Mouse (Mus musculus): ENCODE data around the gene Foxp1. TPM values are rescaled to one million over a fixed set of nuclear protein-coding genes. Genes with fewer than 3 reads are reported as not detected.
A peak's percentile ranks its signal among the peaks of the same experiment; 100 is the strongest.

Foxp1 gene
- polyA plus RNA-seq, 1 experiment from 2014 or later = 70.4 TPM

- no peak overlapping the region for H3K27ac ChIP-seq
- H3K4me1 ChIP-seq (replicated peaks) = peaks cover 13% of the 10 kb centered on the region; the same call in 1 of the 2 replicates
- peaks cover 13% of the 10 kb centered on the region; the same call in 1 of the 2 replicates for H3K36me3 ChIP-seq
- ATAC-seq = no peak
- H3K9me3 ChIP-seq = no peaks in the 10 kb centered on the region
- no peak overlapping the region for H3K4me3 ChIP-seq (replicated peaks)
- H3K27me3 ChIP-seq = no peaks in the 10 kb centered on the region
- 84% methylated on average over 4 of the region's 4 CpGs for WGBS
- no peak overlapping the region for H3K4me2 ChIP-seq (replicated peaks)
- no peak overlapping the region for H3K9ac ChIP-seq (replicated peaks)
Measured at GRCm38 (mm10) chr6:99431941-99432340, 90.6 kb downstream of the Foxp1 start.

- no peak overlapping the region for H3K4me3 ChIP-seq (replicated peaks)
- WGBS = 42% methylated on average over 14 of the region's 14 CpGs
- H3K4me2 ChIP-seq (replicated peaks) = 0 out of 2 replicates have a peak overlapping the region, but pooled peaks have one; percentile 22
- H3K27ac ChIP-seq = 0 out of 2 replicates have a peak overlapping the region, but pooled peaks have one; percentile 44
- H3K27me3 ChIP-seq = no peaks in the 10 kb centered on the region
- ATAC-seq = no peak
- H3K9me3 ChIP-seq = no peaks in the 10 kb centered on the region
- no peak overlapping the region for H3K9ac ChIP-seq (replicated peaks)
- peaks cover 13% of the 10 kb centered on the region; the same call in 1 of the 2 replicates for H3K36me3 ChIP-seq
- peaks cover 13% of the 10 kb centered on the region; the same call in 1 of the 2 replicates for H3K4me1 ChIP-seq (replicated peaks)
Measured at GRCm38 (mm10) chr6:99430560-99430959, 92.0 kb downstream of the Foxp1 start.

GRCm38 (mm10) chr6:99429378-99430131, 93.0 kb downstream of the Foxp1 start:
- H3K36me3 ChIP-seq = peaks cover 9% of the 10 kb centered on the region; the same call in 1 of the 2 replicates
- H3K4me2 ChIP-seq (replicated peaks) = no peak overlapping the region

GRCm38 (mm10) chr6:99428961-99429360, 93.6 kb downstream of the Foxp1 start:
- H3K9ac ChIP-seq (replicated peaks) = no peak overlapping the region
- H3K27ac ChIP-seq = no peak overlapping the region
- 0 out of 2 replicates have a peak, but pooled peaks cover 3% of the 10 kb centered on the region for H3K36me3 ChIP-seq
- no peaks in the 10 kb centered on the region for H3K27me3 ChIP-seq
- peaks cover 17% of the 10 kb centered on the region for H3K4me1 ChIP-seq (replicated peaks)
- ATAC-seq = no peak
- no peaks in the 10 kb centered on the region for H3K9me3 ChIP-seq
- no peak overlapping the region for H3K4me2 ChIP-seq (replicated peaks)
- no peak overlapping the region for H3K4me3 ChIP-seq (replicated peaks)
- 67% methylated on average over 2 of the region's 2 CpGs for WGBS

More at GRCm38 (mm10) chr6:99429378-99430131, 93.0 kb downstream of the Foxp1 start:
- WGBS = 77% methylated on average over 16 of the region's 16 CpGs
- Histone ChIP-seq H3K9me3 (no peaks in the 10 kb centered on the region), H3K27ac (no peak overlapping the region), H3K27me3 (no peaks in the 10 kb centered on the region), H3K4me1 (replicated peaks) (peaks cover 17% of the 10 kb centered on the region), H3K9ac (replicated peaks) (no peak overlapping the region), H3K4me3 (replicated peaks) (no peak overlapping the region)
- no peak for ATAC-seq

GRCm38 (mm10) chr6:99427301-99427700, 95.2 kb downstream of the Foxp1 start:
- 91% methylated on average over 4 of the region's 4 CpGs for WGBS
- no peak overlapping the region for H3K4me3 ChIP-seq (replicated peaks)
- H3K9ac ChIP-seq (replicated peaks) = no peak overlapping the region

GRCm38 (mm10) chr6:99425044-99425443, 97.5 kb downstream of the Foxp1 start:
- H3K9ac ChIP-seq (replicated peaks) = no peak overlapping the region
- no peak for ATAC-seq
- H3K4me2 ChIP-seq (replicated peaks) = no peak overlapping the region
- no peak overlapping the region for H3K4me3 ChIP-seq (replicated peaks)
- H3K9me3 ChIP-seq = no peaks in the 10 kb centered on the region
- H3K36me3 ChIP-seq = no peaks in the 10 kb centered on the region
- no peaks in the 10 kb centered on the region for H3K27me3 ChIP-seq
- H3K27ac ChIP-seq = no peak overlapping the region
- H3K4me1 ChIP-seq (replicated peaks) = peaks cover 8% of the 10 kb centered on the region
- 61% methylated on average over 3 of the region's 3 CpGs for WGBS

More at GRCm38 (mm10) chr6:99427301-99427700, 95.2 kb downstream of the Foxp1 start:
- no peak overlapping the region for H3K27ac ChIP-seq
- H3K36me3 ChIP-seq = no peaks in the 10 kb centered on the region
- H3K4me2 ChIP-seq (replicated peaks) = no peak overlapping the region
- no peaks in the 10 kb centered on the region for H3K9me3 ChIP-seq
- no peaks in the 10 kb centered on the region for H3K27me3 ChIP-seq
- no peak for ATAC-seq
- H3K4me1 ChIP-seq (replicated peaks) = peaks cover 13% of the 10 kb centered on the region

- Histone ChIP-seq H3K27ac (no peak overlapping the region), H3K9me3 (no peaks in the 10 kb centered on the region), H3K4me1 (replicated peaks) (peaks cover 4% of the 10 kb centered on the region; the same call in 1 of the 2 replicates), H3K27me3 (no peaks in the 10 kb centered on the region), H3K4me3 (replicated peaks) (no peak overlapping the region), H3K9ac (replicated peaks) (no peak overlapping the region), H3K36me3 (no peaks in the 10 kb centered on the region), H3K4me2 (replicated peaks) (no peak overlapping the region)
- 90% methylated on average over 8 of the region's 8 CpGs for WGBS
- no peak for ATAC-seq
Measured at GRCm38 (mm10) chr6:99420666-99421065, 101.9 kb downstream of the Foxp1 start.

- Histone ChIP-seq H3K9ac (replicated peaks) (no peak overlapping the region), H3K4me2 (replicated peaks) (no peak overlapping the region), H3K36me3 (no peaks in the 10 kb centered on the region), H3K27ac (no peak overlapping the region), H3K4me3 (replicated peaks) (no peak overlapping the region), H3K27me3 (no peaks in the 10 kb centered on the region), H3K9me3 (no peaks in the 10 kb centered on the region), H3K4me1 (replicated peaks) (no peaks in the 10 kb centered on the region)
- WGBS = 93% methylated on average over 6 of the region's 6 CpGs
- ATAC-seq = no peak
Measured at GRCm38 (mm10) chr6:99412598-99412997, 109.9 kb downstream of the Foxp1 start.

GRCm38 (mm10) chr6:99409602-99410001, 112.9 kb downstream of the Foxp1 start:
- no peak overlapping the region for H3K4me2 ChIP-seq (replicated peaks)
- H3K4me1 ChIP-seq (replicated peaks) = 0 out of 2 replicates have a peak, but pooled peaks cover 4% of the 10 kb centered on the region
- no peaks in the 10 kb centered on the region for H3K27me3 ChIP-seq
- H3K27ac ChIP-seq = no peak overlapping the region
- no peak for ATAC-seq
- H3K4me3 ChIP-seq (replicated peaks) = no peak overlapping the region
- 93% methylated on average over 5 of the region's 5 CpGs for WGBS
- H3K36me3 ChIP-seq = no peaks in the 10 kb centered on the region
- H3K9ac ChIP-seq (replicated peaks) = no peak overlapping the region
- no peaks in the 10 kb centered on the region for H3K9me3 ChIP-seq

- H3K4me1 ChIP-seq (replicated peaks) = peaks cover 7% of the 10 kb centered on the region; the same call in 1 of the 2 replicates
- no peak for ATAC-seq
- H3K27me3 ChIP-seq = no peaks in the 10 kb centered on the region
- H3K36me3 ChIP-seq = no peaks in the 10 kb centered on the region
- H3K27ac ChIP-seq = no peak overlapping the region
- H3K4me3 ChIP-seq (replicated peaks) = no peak overlapping the region
- no peak overlapping the region for H3K9ac ChIP-seq (replicated peaks)
- H3K4me2 ChIP-seq (replicated peaks) = no peak overlapping the region
- WGBS = 91% methylated on average over 4 of the region's 4 CpGs
- H3K9me3 ChIP-seq = no peaks in the 10 kb centered on the region
Measured at GRCm38 (mm10) chr6:99408880-99409279, 113.6 kb downstream of the Foxp1 start.

GRCm38 (mm10) chr6:99403755-99404390, 118.6 kb downstream of the Foxp1 start:
- H3K27me3 ChIP-seq = no peaks in the 10 kb centered on the region
- H3K9me3 ChIP-seq = no peaks in the 10 kb centered on the region
- H3K9ac ChIP-seq (replicated peaks) = no peak overlapping the region
- no peaks in the 10 kb centered on the region for H3K36me3 ChIP-seq
- H3K4me1 ChIP-seq (replicated peaks) = peaks cover 20% of the 10 kb centered on the region; the same call in 1 of the 2 replicates
- H3K4me2 ChIP-seq (replicated peaks) = no peak overlapping the region
- 78% methylated on average over 6 of the region's 6 CpGs for WGBS
- no peak overlapping the region for H3K27ac ChIP-seq
- ATAC-seq = no peak
- H3K4me3 ChIP-seq (replicated peaks) = no peak overlapping the region

- no peaks in the 10 kb centered on the region for H3K27me3 ChIP-seq
- H3K9ac ChIP-seq (replicated peaks) = no peak overlapping the region
- no peak overlapping the region for H3K27ac ChIP-seq
- no peaks in the 10 kb centered on the region for H3K36me3 ChIP-seq
- peaks cover 20% of the 10 kb centered on the region; the same call in 1 of the 2 replicates for H3K4me1 ChIP-seq (replicated peaks)
- no peak overlapping the region for H3K4me3 ChIP-seq (replicated peaks)
- whole genome bisulfite sequencing = 82% methylated on average over 9 of the region's 9 CpGs
- H3K4me2 ChIP-seq (replicated peaks) = no peak overlapping the region
- H3K9me3 ChIP-seq = no peaks in the 10 kb centered on the region
- no peak for ATAC-seq
Measured at GRCm38 (mm10) chr6:99402941-99403340, 119.6 kb downstream of the Foxp1 start.
